Mouse (Mus musculus) kidney, adult 10 weeks (tissue): Measurements from ENCODE around the gene Gtsf2. TPM values are rescaled to one million over a fixed set of nuclear protein-coding genes. Genes with fewer than 3 reads are reported as not detected.

ENCODE experiments used
- polyA plus RNA-seq: library from polyadenylated mRNA; stranded (reverse); fragments of 350-450 nt; fragmentation: Illumina TruSeq; extraction: RNeasy Lipid Tissue Mini Kit (QIAGEN cat#74804); gene quantifications from one replicate; pipeline ENCODE4 v1.2.3, GENCODE M21; 2014; ENCODE audit warnings: low read depth, low replicate concordance

The Gtsf2 gene
- not detected for polyA plus RNA-seq

GRCm38 (mm10) chr15:103448369-103448768 lies at the start of gene Gtsf2:
Gene Gtsf2 (minus strand): TSS chr15:103448469.

GRCm38 (mm10) chr15:103453551-103454218 lies 5.4 kb upstream of the Gtsf2 start, which contains the start of gene Nckap1l:
Gene Nckap1l (plus strand): TSS chr15:103453794.

DNA sequence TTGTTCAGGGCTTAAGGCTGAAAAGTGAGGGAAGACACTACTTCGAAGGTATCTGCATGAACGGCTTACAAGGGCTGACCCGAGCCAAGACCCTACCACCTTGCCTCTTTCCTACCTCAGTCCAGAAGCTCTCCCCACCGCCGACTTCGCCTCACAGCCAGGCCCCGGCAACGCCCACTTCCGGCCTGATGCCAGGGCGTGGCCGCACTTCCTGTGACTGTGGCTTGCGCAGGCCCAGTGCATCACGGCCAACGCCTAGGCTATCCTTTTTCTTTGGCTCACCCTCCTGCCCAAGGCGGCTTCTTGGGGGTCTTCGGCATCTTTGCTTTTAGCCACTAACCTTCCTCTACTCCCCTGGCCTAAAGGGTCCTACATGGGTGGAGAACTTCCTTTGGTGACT lies 18.0 kb downstream of the Gtsf2 start, which contains the start of gene Gtsf1:
Gene Gtsf1, minus strand, starts transcription at position 230 of the 400 bp plus-strand sequence.

Other genes starting within 250 kb of the Gtsf2 start
- 113 TPM for gene Cbx5, start 208.7 kb downstream of the Gtsf2 start, polyA plus RNA-seq
- 258 TPM for gene Hnrnpa1, start 208.0 kb downstream of the Gtsf2 start, polyA plus RNA-seq
- gene Nfe2, start 190.1 kb downstream of the Gtsf2 start, polyA plus RNA-seq, result not detected
- 90.8 TPM for gene Copz1, start 175.8 kb downstream of the Gtsf2 start, polyA plus RNA-seq
- gene Gpr84, start 137.9 kb downstream of the Gtsf2 start, polyA plus RNA-seq, result not detected
- gene Zfp385a, start 108.4 kb downstream of the Gtsf2 start, polyA plus RNA-seq, result not detected
- gene Itga5, start 81.7 kb downstream of the Gtsf2 start, polyA plus RNA-seq, result 0.12 TPM
- gene Gtsf1, start 18.0 kb downstream of the Gtsf2 start, polyA plus RNA-seq, result not detected
- gene Nckap1l, start 5.3 kb upstream of the Gtsf2 start, polyA plus RNA-seq, result 1.8 TPM
- gene Pde1b, start 54.6 kb upstream of the Gtsf2 start, polyA plus RNA-seq, result 0.20 TPM
- gene Ppp1r1a, start 89.5 kb upstream of the Gtsf2 start, polyA plus RNA-seq, result 48.2 TPM
- not detected for gene Glycam1, start 116.6 kb upstream of the Gtsf2 start, polyA plus RNA-seq